Mouse (Mus musculus) R1 (cell line): ENCODE measurements around the gene Dffb.

ENCODE experiments used
- DNase-seq: peaks from one replicate; pipeline ENCODE4 v3.0.0-alpha.2; 2018; ENCODE audit warnings: low read depth, low spot score

The Dffb gene

DNA sequence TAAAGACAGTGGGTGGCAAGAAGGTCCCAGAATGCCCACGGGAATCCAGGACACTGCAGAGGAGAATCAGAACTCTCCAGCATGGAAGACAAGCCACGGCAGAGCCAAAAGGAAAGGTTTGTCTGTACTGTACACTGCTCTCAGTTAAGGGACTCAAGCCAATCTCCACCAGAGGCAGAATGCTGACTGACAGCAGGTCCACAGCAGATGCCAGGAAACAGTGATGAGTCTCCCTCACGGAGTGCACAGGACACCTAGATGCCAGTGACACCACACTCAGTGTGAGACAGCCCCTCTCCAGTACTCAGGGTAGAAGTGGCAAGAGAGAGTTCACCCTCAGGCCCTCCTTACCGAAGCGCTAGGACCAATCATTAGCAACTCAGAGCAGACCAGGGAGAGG lies 8.3 kb downstream of the Dffb start:
- no peak for DNase-seq

DNA sequence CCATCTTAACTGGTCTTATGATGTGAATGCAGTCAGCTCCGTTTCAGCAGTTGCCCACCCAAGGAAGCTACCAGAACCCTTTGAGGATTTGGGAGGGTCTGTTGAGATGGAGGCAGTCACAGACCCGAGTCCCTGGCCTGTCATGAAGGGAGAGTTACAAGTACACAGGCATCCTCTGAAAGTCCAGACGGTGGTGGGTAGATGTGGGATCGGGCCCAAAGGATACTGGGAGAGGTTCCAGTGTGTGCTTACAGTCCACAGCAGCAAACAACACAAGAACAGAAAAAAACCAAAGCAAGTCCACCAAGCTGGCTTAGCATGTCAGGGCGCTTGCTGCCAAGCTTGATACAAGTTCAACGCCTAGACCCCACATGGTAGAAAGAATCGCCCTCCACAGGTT lies 12.3 kb downstream of the Dffb start:
- no peak for DNase-seq

DNA sequence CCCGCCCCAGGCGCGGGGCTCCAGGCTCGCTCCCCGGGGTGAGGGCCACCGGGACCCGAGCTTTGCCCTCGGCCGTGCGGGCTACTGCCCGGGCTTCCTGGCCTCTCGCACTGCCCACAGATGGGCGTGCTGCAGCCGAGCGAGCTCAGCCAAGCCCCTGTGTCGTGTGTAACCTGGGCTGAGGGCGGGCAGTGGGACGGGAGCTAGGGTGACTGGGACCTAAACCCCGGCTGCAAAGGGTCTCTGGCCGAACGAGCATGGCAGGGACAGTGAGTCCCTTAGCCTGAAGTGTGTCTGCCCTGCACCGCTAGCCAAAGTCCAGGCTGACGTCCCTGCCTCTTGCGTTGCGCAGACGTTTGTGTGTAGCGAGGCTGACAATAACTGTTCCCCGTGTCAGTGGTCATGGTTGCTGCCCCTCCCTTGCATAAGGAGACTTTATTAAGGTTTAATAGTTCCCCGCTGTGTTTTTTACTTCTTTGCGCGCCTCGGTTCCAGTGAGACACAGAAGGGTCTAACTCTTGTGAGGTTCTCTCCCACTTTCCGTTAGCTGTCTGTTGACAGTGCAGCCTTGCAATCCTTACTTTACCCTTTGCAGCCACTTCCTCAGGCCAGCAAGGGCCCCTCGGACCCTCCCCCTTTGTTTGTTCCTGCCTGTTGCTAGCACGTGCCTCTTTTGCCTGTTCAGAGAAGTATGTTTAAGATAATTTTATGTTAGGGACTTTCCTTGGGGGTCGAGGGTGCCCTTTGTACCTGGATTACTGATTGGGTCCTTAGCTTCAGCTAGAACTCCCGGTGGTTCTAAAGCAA lies 17.3 kb downstream of the Dffb start:
- peak; percentile 32 for DNase-seq

DNA sequence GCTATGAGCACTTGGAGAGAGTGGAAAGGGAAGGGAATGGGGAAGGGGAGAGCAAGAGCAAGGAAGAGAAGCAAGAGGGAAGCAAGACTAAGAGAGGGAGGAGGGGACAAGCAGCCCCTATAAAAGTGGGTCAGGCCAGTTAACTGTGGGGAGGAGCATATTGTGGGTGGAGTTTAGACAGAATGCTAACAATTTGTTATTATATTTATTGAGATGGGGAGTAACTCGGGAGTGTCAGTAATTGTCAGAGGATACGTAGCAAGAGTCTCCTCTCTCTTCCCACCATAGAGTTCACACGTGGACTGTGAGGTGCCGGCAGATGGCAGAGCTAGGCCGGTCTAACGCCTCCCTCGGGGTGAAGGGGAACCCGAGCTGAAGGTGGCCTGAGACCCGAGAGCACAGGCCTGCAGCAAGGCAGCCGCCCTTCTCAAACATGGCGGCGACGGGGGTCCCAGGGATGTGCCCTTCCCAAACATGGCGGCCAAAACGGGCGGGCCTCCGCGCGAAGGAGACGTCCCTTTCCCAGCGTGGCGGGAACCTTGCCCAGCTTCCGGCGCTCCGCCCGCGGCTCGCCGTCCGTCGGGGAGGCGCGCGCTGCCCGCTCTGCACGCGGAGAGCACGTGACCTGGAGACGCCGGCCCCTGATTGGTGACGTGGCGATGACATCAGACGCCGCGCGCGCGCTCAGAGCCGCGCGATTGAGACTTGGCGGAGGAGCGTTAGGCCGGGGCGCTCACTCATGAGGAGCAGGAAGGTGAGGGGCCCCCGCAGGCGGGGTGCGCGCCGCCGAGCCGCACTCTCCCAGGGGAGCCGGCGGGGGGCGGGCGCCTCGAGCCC lies 18.1 kb downstream of the Dffb start, which contains the start of gene A430005L14Rik:
Gene A430005L14Rik (plus strand): TSS at position 669 of the 837 bp plus-strand sequence.
- peak; percentile 96 for DNase-seq

DNA sequence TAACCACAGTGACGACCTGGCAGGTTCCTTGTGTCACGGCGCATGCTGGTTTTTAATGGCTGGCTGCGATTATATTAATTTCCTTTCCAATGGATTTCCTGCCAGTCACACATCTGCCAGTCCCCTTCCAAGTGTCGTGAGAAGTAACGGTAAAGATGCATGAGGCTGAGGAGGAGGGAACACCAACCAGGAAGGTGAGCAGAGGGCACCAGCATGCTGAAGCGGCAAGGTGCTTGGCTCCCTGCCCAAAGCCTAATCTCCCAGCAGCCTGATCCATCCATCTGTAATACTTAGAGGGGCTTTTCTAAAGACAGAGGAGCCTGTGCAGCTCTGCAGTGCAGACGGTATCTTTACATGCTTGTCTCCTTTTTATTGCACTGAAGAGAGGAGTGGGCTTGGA lies 19.3 kb downstream of the Dffb start:
- DNase-seq = no peak

DNA sequence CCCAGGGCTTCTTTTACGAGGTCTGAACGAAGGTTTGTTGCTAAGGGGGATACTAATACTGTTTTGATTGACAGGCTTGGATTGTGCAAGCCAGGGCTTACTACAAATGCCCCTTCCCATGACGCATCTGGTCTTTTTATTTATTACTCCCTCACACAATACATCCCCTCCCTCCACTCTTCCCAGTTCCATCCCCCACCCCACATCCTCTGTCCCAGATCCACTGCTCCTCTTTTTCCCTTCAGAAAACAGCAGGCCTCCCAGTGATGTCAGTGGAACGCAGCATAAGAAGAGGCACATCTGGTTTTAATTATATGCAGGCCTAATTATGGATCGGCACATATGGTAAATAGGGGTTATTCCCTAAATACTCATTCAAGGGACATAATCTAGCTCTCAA lies 23.2 kb downstream of the Dffb start:
- DNase-seq = no peak

DNA sequence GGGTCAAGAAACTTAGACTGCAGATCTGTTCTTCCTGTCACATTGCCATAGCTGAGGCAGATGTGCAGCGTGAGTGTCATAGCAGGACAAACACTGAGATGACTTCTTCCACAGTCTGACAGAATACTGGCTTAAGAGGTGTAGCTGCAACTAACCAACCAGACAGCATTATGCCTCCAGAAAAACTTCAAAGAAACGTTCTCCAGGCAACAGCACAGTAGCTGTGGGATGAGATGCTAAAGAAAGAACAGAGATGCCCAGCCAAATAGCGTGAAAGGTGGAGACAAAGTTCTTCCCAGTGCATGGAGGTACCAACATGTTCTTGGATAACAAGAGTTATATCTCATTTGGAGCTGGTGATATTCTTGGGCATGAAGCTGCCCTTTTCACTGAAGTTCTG lies 23.8 kb downstream of the Dffb start:
- DNase-seq = no peak

DNA sequence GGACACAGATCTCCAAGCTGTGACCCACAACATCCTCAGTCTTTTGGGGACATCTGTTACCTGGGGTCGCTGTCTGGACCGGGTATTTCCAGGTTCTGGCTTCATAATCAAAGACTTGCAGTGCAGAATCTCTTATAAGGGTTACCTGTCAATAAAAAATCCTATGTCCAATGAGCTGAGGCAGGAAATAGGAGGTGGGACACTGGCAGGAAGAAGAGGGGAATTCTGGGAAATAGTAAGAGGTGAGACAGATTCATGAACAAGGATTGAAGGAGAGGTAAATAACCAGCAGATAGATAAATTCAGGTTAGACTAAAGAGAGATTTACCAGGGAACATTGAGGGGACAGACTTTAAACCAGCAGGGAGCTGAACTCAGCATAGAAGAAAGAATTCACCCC lies 24.6 kb downstream of the Dffb start:
- DNase-seq = no peak

DNA sequence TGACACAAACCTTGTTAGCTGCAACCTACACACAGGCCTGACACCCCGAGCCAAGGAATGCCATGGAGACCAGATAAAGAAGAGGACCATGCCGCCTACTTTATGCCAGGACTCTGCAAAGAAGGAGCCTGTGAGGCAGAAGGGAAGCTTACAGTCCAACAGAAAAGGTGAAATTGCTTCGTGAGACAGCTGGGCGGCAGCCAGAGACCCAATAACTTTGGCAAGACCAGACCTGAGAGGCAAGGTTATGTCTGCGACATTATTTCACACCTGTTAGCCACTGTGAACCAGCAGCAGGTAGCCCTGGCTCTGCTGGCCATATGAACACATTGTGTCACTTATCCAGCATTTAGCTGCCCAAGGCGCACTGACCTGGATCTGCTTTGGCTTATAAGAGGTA lies 29.2 kb downstream of the Dffb start:
- no peak for DNase-seq

DNA sequence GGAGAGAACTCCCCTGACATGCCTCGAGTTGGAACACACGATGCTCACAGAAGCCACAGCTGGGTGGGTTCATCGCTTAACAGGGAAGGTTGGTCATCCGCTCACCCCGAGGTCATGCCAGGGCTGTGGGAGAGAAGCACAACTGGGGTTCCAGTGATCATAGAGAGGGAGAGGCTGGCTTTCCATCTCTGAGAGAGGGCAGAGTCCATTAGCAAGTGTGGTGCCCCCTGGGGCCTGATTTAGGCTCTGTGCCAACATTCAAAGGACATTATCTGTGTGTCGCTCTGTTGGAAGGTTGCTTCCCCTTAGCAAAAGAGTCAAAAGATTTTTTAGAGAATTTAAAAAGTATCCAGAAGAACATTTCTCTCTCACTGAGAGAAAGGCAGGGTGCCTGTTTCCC lies 30.7 kb downstream of the Dffb start:
- no peak for DNase-seq

DNA sequence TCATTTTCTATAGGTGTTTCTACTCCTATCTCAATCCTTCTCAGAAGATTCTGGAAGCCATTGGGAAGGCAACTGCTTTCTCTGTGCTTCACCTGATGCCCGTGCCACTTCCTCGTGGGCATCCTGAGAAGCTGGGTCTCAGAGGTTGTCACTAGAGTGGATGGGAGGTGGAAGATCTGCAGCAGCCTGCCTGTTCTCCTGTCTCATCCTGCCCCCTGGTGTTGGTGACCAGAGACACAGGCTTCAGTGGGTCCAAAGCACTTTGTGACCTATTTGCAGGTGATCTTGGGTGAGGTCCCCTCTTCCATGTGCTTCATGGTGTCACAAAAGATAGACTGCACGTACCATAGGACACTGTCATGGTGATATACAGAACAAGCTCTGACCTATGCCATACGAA lies 31.7 kb downstream of the Dffb start:
- DNase-seq = peak; percentile 64

DNA sequence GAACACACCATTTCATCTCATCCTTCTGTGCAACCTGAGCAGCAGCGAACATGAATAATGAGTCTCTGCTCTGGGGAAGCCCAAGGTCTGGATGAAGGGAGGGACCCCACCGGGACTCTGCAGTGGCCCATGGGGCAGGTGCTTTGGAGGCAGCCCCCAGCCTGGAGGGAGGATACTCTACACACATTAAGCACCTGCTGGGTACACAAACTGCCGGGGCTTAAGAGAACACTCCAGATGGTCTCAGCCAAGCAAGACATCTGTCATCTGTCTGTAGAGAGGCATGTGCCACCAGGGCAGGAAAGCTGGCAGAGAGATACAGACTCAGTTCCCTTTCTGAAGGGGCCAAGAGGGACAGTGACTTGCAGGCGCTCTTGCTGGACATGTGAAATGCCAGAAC lies 45.0 kb downstream of the Dffb start:
- DNase-seq = no peak

DNA sequence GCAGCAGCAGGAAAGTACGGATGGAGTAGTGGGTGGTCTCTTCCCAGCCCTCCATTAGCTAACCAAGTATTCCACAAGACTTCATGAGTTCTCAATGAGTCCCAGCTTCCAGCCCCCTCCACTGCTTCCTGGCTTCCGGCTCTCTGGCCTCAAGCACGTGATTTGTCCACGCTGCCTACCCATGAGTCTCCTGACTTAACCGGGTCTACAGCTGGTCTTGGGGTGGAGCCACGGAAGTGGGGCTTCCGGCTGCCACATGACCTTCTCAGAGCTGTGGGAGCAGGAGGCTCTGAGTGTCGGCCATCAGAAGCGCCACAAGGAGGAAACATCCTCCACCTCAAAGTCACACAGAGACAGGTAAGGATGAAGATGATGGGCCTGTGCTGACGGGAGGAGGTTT lies 45.5 kb downstream of the Dffb start:
- DNase-seq = peak; percentile 52

DNA sequence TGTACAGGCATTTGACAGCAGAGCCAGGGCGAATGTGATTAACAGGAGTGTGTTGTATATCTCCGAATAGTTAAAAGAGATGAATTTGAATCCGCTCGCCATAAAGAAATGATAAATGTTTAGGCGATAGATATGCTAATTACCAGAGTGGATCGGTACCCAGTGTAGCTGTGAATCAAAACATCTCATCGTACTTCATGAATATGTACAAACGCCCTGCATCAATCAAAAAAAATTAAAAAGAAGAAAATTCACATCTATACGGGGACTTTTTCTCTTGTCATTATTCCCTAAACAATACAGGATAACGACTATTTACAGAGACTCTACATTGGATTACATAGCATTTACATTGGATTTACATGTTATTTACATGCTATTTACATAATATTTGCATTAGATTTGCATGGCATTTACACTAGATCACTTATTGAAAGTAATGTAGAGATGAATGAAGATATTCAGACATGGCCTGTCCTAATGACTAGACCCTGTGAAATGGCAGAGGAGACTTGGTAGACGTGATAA lies 46.1 kb downstream of the Dffb start:
- no peak for DNase-seq

DNA sequence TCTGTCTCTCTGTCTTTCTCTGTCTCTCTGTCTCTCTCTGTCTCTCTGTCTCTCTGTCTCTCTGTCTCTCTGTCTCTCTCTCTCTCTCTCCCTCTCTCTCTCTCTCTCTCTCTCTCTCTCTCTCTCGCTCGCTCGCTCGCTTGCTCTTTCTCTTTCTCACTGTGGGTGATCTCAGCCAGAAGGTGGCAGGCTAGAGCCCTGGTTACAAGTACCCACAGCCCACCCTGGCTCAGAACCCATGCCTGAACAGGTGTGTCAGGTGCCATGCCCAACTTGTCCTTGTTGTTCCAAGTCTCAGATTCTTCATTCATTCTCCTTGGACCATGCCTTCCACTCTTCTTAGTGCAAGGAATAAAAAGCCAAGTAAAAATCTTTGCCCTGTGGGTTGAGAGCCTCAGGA lies 52.8 kb downstream of the Dffb start:
- peak; percentile 22 for DNase-seq

DNA sequence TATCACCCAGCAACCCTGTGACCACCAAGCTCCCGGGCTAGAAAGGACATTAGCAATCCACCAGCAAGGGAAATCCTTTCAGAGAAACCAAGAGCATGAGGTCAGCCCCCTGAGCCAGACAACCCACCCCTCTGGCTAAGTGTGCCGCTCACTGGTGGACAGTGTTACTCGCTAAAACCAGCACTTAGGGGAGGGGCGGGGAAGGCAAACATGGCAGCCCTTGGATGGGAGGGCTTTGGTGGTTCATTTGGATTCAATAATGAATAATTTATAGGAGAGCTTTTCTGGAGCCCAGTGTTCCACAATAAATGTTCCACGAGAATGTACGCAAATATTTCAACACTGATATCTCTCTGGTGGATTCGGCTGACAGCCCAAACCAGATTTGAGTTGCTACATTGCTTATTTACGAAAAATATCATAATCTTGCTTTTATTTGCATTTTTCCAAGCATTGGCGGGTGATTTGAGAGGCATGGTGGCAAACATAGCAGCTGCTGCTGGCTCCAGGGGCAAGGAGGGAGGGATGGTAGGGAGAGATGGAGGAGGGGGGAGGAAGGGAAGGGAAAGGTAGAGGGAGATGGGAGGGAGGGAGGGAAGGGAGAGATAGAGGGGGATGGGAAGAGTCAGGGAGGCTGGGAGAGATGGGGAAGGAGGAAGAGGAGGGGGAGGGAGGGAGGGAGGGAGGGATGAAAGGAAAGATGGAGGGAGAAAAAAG lies 54.3 kb downstream of the Dffb start:
- DNase-seq = no peak

DNA sequence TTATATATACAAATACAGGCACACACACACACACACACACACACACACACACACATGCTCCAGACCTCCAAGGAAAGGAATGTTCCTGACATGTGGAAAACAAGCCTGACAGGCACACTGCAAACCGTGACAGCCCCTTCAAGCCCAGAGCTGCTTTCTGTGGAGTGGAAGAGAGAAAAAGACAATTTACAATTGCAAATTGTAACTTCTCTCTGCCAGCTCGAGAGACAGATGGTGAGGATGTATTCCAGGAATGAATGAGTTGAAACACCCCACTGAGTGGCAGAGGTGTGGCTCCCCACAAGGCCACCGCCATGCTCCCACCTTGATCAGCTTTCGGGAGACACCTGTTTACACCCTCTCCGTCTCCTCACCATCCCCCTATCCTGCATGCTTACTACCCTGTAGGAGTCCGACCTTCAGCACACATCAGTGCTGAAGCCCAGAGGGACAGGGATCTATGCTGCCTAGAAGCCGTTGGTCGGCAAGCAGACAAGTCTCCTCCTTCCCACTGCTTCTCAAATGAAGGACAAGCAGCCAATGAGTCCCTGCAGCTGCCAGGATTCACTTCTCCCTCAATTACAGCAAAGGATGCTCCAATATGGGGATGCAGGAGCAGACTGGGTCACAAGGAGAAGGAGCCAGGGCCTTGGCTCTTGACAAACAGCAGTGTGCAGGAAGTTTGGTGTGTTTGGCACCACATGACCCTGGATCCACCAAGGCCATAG lies 57.0 kb downstream of the Dffb start:
- no peak for DNase-seq
